Mouse (Mus musculus) thymus, adult 2 months (tissue): ENCODE measurements around the gene Tars2. TPM values are rescaled to one million over a fixed set of nuclear protein-coding genes. Genes with fewer than 3 reads are reported as not detected.

ENCODE experiments used
- DNase-seq: peaks from one replicate; pipeline ENCODE4 v3.0.0; 2021
- H3K27ac ChIP-seq: fragments of 200-500 bp; 2 replicates; pipeline ENCODE4 v1.5.1; 2012; ENCODE audit warnings: low read length, control low read depth; ENCODE audit not compliant: control insufficient read depth, insufficient read depth
- H3K27me3 ChIP-seq: fragments of 200-500 bp; 2 replicates; pipeline ENCODE4 v1.6.1; 2012; ENCODE audit warnings: mild to moderate bottlenecking, low read length, moderate library complexity, mixed read lengths; ENCODE audit not compliant: control insufficient read depth, insufficient read depth
- H3K36me3 ChIP-seq: fragments of 200-500 bp; 2 replicates; pipeline ENCODE4 v1.6.1; 2012; ENCODE audit warnings: mild to moderate bottlenecking, low read length, moderate library complexity; ENCODE audit not compliant: control insufficient read depth, insufficient read depth
- H3K4me1 ChIP-seq: fragments of 200-500 bp; replicated peaks from 2 replicates; pipeline ENCODE4 v1.6.1; 2012; ENCODE audit warnings: low read length; ENCODE audit not compliant: control insufficient read depth, insufficient read depth
- H3K4me3 ChIP-seq: fragments of 200-500 bp; 2 replicates; pipeline ENCODE4 v1.5.1; 2012; ENCODE audit warnings: mild to moderate bottlenecking, low read length, control low read depth, moderate library complexity; ENCODE audit not compliant: control insufficient read depth, insufficient read depth
- CTCF ChIP-seq: fragments of 200-500 bp; IDR thresholded peaks from 2 replicates; pipeline ENCODE4 v1.5.1; 2012; ENCODE audit warnings: mild to moderate bottlenecking, control low read depth, low read length, moderate library complexity, borderline replicate concordance; ENCODE audit not compliant: control insufficient read depth, poor library complexity, insufficient read depth; ENCODE audit errors: extremely low read depth
- POLR2A ChIP-seq: fragments of 200-500 bp; IDR thresholded peaks from 2 replicates; pipeline ENCODE4 v1.6.1; 2012; ENCODE audit warnings: mild to moderate bottlenecking, low read length, control low read depth, moderate library complexity; ENCODE audit not compliant: control insufficient read depth, poor library complexity, insufficient read depth; ENCODE audit errors: extremely low read depth
- WGBS: fragments of 180-500 bp; shearing (Covaris S2); methylation state at CpG from one replicate; pipeline ENCODE4 v1.1.7; 2018; 5-methylcytosine and 5-hydroxymethylcytosine counted together
- polyA plus RNA-seq: library from polyadenylated mRNA; depleted of rRNA; stranded (reverse); fragments of >200 nt; gene quantifications from 2 replicates; pipeline ENCODE4 v1.2.3, GENCODE M21; 2012

The Tars2 gene
- polyA plus RNA-seq, 1 experiment: 44.1 TPM

GRCm38 (mm10) chr3:95739353-95740104, 20.5 kb downstream of the Tars2 start, which contains the start of gene Ecm1:
Gene Ecm1, minus strand, starts transcription at chr3:95739569.
- peak within 1 kb of the TSS; percentile 42 for H3K27ac ChIP-seq
- 79% methylated on average over 7 of the region's 7 CpGs for WGBS
- peaks cover 11% of the 10 kb centered on the region for H3K36me3 ChIP-seq
- DNase-seq: peak; percentile 27
- no peak for TF ChIP-seq CTCF
- no peak for TF ChIP-seq POLR2A
- H3K27me3 ChIP-seq: no peaks in the 10 kb centered on the region
- peaks cover 25% of the 10 kb centered on the region for H3K4me1 ChIP-seq
- no peak within 1 kb of the TSS for H3K4me3 ChIP-seq

- no peak for DNase-seq
- Histone ChIP-seq H3K36me3 (no peaks in the 10 kb centered on the region), H3K27me3 (no peaks in the 10 kb centered on the region), H3K27ac (no peak overlapping the region), H3K4me1 (peaks cover 20% of the 10 kb centered on the region), H3K4me3 (no peak overlapping the region)
- TF ChIP-seq CTCF: 0 out of 2 replicates have a peak, but pooled peaks have one; percentile 9
- TF ChIP-seq POLR2A: no peak
- WGBS: 96% methylated on average over 12 of the region's 12 CpGs
Observed at GRCm38 (mm10) chr3:95735071-95735670, 24.8 kb downstream of the Tars2 start.

- no peak for TF ChIP-seq CTCF
- TF ChIP-seq POLR2A: no peak
- Histone ChIP-seq H3K27ac (no peak overlapping the region), H3K27me3 (no peaks in the 10 kb centered on the region), H3K4me3 (no peak overlapping the region), H3K4me1 (peaks cover 11% of the 10 kb centered on the region), H3K36me3 (no peaks in the 10 kb centered on the region)
- DNase-seq: no peak
- 95% methylated on average over 13 of the region's 13 CpGs for WGBS
Observed at GRCm38 (mm10) chr3:95734092-95734702, 25.8 kb downstream of the Tars2 start.

GRCm38 (mm10) chr3:95732744-95733521, 27.1 kb downstream of the Tars2 start:
- Histone ChIP-seq H3K36me3 (no peaks in the 10 kb centered on the region), H3K4me1 (peaks cover 3% of the 10 kb centered on the region; the same call in 1 of the 2 replicates), H3K27ac (no peak overlapping the region), H3K27me3 (no peaks in the 10 kb centered on the region), H3K4me3 (no peak overlapping the region)
- no peak for TF ChIP-seq CTCF
- TF ChIP-seq POLR2A: no peak
- WGBS: 85% methylated on average over 11 of the region's 11 CpGs
- no peak for DNase-seq

GRCm38 (mm10) chr3:95732297-95732696, 27.7 kb downstream of the Tars2 start:
- DNase-seq: no peak
- Histone ChIP-seq H3K4me3 (no peak overlapping the region), H3K27ac (no peak overlapping the region), H3K4me1 (no peaks in the 10 kb centered on the region), H3K27me3 (no peaks in the 10 kb centered on the region), H3K36me3 (no peaks in the 10 kb centered on the region)
- TF ChIP-seq CTCF: no peak
- no peak for TF ChIP-seq POLR2A
- WGBS: 97% methylated on average over 9 of the region's 9 CpGs

- no peaks in the 10 kb centered on the region for H3K4me1 ChIP-seq
- TF ChIP-seq POLR2A (no peak), CTCF (no peak)
- 99% methylated on average over 4 of the region's 4 CpGs for WGBS
Observed at GRCm38 (mm10) chr3:95731802-95732201, 28.2 kb downstream of the Tars2 start.

More at GRCm38 (mm10) chr3:95731802-95732201, 28.2 kb downstream of the Tars2 start:
- no peak overlapping the region for H3K4me3 ChIP-seq
- DNase-seq: no peak
- no peak overlapping the region for H3K27ac ChIP-seq
- H3K36me3 ChIP-seq: no peaks in the 10 kb centered on the region
- H3K27me3 ChIP-seq: no peaks in the 10 kb centered on the region
